Mouse (Mus musculus) lung, adult 10 weeks (tissue): ENCODE measurements around the gene Asdurf. TPM values are rescaled to one million over a fixed set of nuclear protein-coding genes. Genes with fewer than 3 reads are reported as not detected.

Experiments used
- polyA plus RNA-seq: library from polyadenylated mRNA; stranded (reverse); fragments of 350-450 nt; fragmentation: Illumina TruSeq; extraction: RNeasy Lipid Tissue Mini Kit (QIAGEN cat#74804); gene quantifications from one replicate; pipeline ENCODE4 v1.2.3, GENCODE M21; 2014; ENCODE audit warnings: low read depth, low replicate concordance; ENCODE audit not compliant: insufficient read depth

The Asdurf gene
- not detected for polyA plus RNA-seq

DNA sequence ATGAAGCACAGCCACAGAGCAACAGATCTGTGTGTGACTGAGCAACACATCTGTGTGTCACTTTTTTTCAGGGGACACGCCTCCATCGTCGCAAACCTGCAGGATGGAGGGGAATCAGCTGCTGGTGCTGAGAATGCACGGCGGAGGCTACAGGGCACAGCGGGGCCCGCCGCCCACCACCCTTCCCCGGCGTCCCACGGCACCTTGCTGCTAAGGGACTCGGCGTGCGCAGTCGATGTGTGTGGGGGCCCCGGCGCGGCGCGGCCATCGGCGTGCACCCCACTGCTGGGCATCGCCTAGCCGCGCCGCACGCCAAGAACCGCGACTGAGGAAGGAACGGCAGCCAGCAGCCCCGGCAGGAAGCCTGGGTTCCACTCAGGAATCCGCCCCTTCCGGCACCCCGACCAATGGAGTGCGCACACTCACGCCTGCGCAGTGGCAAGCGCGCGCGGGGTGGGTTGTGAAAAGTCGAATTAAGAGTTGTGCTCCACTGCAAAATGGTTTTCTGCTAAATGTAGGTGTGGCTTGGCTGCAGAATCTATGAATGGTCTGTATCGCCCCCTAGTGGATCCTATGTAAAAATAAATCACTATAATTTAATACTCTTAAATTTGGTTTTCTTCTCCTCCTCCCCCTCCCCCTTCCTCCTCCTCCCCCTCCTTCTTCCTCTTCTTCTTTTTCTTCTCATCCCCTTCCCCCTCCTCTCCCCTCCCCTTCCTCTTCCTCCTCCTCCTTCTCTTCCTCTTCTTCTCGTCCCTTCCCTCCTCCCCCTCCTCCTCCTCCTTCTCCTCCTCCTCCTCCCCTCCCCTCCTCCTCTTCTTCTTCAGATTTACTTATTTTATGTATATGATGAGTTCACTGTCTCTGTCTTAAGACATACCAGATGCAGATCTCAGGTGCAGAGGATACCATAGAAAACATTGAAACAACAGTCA lies at the start of gene Asdurf, which contains the start of the genes Gm28551 and Asnsd1:
Gene Asdurf (minus strand): TSS at position 293 of the 935 bp plus-strand sequence.
Gene Gm28551 (minus strand): TSS at position 341 of the 935 bp plus-strand sequence.
Gene Asnsd1 (minus strand): TSS at position 426 of the 935 bp plus-strand sequence.

DNA sequence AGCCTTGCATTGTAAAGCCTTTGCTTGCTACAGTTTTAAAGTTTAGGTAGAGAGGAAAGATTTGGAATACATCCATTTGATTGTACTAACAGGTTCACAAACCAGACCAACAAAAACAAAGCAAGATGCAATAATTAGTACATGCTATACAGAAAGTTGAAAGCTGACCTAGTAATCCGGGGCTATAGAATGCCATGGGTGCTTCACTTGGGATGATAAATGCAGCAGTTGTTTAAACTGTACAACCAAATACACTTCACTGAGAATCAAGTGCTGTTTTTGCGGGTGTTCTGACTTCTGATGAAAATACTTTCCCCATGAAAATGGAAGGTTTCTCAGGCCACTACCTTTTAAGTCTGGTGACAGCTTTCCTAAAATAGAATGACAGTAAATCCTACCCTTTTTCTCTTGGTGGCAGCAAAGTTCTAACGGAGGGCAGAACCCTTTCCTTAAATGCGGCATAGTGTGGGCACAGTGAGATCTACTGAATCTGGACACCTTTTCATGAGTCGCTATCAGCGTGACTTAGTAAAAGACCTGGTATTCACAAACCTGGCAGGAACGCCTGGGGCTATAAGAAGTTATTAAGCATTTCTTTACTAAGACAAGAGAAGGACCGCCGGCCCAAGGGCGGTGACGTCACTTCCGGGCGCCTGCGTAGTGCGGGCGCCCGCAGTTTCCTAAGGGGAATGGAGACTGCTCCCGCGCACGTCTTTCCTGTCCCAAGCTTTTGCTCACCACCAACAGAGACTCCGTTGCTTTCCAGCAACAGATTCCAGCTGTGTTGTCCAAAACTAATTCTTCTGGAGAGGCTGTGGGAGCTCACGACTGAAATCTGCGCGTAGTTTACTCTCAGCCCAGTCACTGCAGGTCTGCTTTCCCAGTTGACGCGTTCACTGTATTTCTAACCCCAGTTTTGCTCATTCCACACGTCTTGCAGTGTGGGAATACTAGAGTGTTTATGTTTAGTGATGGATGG lies 39.1 kb downstream of the Asdurf start, which contains the start of gene Osgepl1:
Gene Osgepl1 (plus strand): TSS at position 636 of the 979 bp plus-strand sequence.

Other genes with a start within 250 kb of the Asdurf start
- gene 1700019A02Rik, start 165.0 kb downstream of the Asdurf start, polyA plus RNA-seq = not detected
- 1.3 TPM for gene Pms1, start 55.6 kb downstream of the Asdurf start, polyA plus RNA-seq
- 18.4 TPM for gene Ormdl1, start 55.5 kb downstream of the Asdurf start, polyA plus RNA-seq
- gene Gm28778, start 55.5 kb downstream of the Asdurf start, polyA plus RNA-seq = not detected
- gene Osgepl1, start 39.0 kb downstream of the Asdurf start, polyA plus RNA-seq = 8.7 TPM
- not detected for gene Gm28551, start within 50 bp of the Asdurf start, polyA plus RNA-seq
- gene Asnsd1, start 133 bp upstream of the Asdurf start, polyA plus RNA-seq = 21.3 TPM